Mouse (Mus musculus): ENCODE results near the gene Xpc.

Xpc gene

DNA sequence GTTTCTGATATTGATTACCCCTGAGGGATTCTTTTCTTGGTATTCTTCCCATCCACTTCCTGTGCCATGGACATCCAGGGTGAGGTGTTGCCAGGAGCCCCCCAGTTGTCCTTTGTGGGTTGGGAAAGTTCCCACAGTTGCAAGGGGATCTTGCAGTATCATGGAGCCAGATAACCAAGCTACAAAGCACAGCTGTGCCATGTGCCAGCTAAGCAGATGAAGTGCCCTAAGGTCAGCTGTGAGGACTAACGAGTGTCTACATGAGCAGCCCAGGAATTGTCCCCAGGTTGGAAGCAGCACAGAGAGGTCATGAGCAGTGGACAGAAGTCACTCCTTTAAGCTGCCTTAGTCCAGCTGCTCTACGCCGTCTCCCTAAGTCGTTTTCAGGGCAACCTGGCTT lies 9.9 kb upstream of the Xpc start:
- no peak for DNase-seq (ENCODE audit: low spot score)

DNA sequence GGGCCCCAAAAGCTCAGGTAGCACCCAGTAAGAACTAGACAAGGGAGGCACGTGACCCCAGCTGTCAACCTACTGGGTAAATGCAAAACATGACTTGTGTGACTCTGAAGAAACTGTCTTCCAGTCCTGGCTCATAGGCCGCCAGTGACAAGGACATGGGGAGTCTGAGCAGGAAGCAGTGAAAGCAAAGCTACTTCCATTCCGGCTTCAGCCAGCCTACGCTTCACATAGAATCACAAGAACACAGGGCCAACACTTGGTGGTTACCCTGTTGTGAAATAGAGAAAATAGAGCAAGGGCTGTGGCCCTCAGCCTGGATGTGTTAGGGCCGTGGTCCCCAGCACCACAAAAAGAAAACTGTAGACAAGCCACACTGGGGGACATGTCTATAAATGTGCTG lies 7.1 kb upstream of the Xpc start:
- DNase-seq (ENCODE audit: low spot score), result no peak

DNA sequence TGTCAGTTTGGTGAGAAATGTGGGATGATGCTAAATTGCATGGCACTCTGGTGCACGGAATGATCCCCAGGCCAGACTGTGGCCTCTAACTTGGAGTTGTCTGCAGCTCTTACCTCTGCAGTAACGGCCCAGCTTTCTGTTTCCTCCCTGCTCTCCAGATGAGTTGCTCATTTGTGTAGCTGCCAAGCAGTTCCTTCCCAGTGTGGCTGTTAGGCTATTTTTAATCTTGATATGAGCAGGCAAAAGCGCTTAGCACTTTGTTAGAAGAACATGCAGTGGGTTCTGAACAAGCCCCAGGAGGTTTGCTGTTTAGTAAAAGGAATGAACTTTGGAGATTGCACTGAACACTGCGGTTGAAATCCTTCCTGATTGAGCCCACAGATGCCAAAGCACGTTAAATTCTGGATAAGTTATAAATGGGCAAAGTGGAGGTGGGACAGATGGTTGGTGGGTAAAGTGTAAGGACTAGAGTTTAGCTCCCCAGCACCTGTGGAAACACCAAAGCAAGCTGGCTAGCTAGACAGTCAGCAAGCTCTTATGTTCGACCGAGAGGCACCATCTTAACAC lies 2.8 kb upstream of the Xpc start:
- DNase-seq (ENCODE audit: low spot score), result no peak

DNA sequence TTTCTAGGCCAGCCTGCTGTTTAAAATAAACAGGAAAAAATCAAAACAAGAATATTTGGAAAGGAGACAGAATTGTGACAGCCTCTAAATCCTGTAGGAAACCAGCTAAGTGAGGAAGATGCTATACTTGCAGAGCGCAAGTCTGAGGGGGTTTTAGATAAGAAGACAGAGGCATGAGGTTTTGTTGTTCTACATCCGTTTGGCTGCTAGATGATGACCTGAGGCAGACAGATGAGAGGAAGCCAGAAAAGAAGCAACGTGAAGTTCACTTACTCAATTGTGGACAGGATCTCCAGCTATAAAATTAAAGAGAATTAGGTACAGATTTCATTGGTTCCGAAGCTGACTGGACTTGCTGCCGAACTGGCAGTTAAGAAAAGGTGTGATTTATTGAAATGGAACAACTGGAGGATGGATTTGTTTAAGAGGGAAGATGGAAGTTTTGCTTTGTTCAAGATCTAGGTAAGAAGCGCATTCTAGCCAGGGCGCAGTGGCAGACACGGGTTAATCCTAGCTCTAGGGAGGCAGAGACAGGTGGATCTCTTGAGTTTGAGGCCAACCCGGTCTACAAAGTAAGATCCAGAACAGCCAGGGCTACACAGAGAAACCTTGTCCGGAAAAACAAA lies 838 bp downstream of the Xpc start:
- no peak for DNase-seq (ENCODE audit: low spot score)

GRCm38 (mm10) chr6:91514135-91514534 lies 1.6 kb downstream of the Xpc start:
- DNase-seq (ENCODE audit: low spot score), result no peak

DNA sequence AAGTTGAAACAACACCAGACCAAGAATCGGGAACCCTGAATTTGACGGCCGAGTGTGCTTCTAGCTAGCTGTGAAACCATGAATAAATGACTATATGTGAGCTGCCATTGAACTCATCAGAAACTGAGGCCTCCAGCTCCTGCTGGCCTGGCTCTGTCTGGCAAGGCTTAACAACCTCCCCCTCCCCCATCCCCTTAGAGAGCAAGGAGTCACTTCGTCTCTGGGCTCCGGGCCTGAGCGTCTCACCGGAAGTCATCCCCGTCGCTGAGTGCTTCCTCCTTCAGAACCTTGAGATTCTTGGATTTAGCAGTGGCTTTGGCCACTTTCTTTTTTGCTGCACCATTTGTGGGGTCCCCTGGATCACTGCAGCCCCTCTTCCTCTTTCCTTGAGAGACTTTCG lies 5.5 kb downstream of the Xpc start:
- no peak for DNase-seq (ENCODE audit: low spot score)

DNA sequence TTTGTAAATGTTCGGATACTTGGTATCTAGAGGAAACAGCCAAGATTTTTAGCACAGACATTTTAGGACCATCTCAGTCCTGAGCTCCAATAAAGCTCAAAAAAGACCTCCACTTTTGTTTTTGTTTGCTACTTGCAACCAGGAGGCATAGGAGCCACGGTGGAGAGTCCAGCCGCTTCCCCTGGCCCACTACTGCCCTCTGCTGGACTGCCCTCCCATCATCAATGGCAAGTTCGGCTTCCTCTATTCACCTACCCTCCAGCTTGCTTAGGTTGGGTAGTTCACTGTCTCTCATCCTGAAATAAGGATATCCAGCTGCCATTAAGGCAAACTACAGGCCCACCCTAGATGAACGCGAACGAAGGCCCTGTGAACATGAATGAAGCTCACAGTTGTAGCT lies 6.4 kb downstream of the Xpc start:
- peak; percentile 90 for DNase-seq (ENCODE audit: low spot score)

- DNase-seq (ENCODE audit: low spot score), result no peak
Observed at GRCm38 (mm10) chr6:91508041-91508440, 7.6 kb downstream of the Xpc start.

- DNase-seq (ENCODE audit: low spot score), result no peak
Observed at GRCm38 (mm10) chr6:91506036-91506435, 9.7 kb downstream of the Xpc start.

- DNase-seq (ENCODE audit: low spot score), result no peak
Observed at GRCm38 (mm10) chr6:91503302-91503701, 12.4 kb downstream of the Xpc start.

DNA sequence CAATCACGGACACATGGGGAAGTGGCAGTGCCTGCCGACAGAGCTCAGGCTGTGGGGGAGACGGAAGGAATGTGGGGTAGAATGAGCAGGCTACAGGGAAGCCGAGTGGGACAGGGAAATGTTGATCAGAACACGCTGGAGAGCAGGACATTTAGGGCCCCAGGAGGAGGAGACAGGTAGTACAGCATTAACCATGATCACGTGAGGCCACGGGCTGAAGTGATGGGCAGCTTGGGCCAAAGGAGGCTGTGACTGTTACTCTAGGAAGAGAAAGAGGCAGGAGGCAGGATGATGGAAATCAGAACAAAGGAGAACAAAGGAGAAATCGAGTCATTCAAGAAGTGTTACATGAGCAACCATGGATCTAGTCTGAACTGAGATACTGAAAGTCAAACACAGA lies 21.2 kb downstream of the Xpc start:
- DNase-seq (ENCODE audit: low spot score), result no peak

GRCm38 (mm10) chr6:91493053-91493452 lies 22.6 kb downstream of the Xpc start:
- no peak for DNase-seq (ENCODE audit: low spot score)

DNA sequence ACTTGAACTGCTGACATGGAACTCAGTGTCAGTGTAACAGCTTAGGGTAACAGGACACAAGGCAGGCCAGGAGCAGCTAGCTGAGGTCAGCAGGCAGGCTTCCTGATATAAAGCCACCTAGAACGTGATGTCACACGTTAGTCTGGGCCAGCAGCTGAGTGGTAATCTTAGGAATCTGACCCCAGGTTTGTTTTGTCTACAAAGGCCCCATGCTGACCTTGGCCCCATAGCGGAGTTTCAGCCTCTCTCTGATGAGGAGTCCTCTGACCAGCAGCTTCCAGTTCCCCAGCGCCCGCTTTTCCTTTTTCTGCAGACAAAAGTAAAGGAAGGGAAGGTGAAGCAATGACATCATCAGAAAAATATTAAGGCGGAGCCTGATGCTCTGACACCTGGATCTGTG lies 24.7 kb downstream of the Xpc start:
- no peak for DNase-seq (ENCODE audit: low spot score)

DNA sequence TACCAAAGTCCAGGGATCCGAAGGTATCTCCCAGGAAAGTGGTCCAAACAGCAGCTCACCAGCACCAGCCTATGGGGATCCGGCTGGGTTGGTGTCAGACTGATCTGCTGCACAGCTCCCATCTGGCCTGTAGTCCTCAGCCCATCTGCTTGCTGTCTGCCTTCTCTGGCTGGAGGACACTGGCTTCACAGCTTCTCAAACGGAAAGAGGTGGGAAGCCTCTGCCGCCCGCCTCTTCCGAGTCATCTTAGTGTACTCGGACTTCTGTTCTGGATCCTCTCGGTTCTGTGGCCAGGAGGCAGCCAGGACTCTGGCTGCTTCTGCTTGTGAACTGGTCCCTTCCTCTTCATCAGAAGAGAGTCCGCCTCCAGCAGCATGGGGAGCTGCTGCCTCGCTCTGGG lies 25.8 kb downstream of the Xpc start:
- no peak for DNase-seq (ENCODE audit: low spot score)

DNA sequence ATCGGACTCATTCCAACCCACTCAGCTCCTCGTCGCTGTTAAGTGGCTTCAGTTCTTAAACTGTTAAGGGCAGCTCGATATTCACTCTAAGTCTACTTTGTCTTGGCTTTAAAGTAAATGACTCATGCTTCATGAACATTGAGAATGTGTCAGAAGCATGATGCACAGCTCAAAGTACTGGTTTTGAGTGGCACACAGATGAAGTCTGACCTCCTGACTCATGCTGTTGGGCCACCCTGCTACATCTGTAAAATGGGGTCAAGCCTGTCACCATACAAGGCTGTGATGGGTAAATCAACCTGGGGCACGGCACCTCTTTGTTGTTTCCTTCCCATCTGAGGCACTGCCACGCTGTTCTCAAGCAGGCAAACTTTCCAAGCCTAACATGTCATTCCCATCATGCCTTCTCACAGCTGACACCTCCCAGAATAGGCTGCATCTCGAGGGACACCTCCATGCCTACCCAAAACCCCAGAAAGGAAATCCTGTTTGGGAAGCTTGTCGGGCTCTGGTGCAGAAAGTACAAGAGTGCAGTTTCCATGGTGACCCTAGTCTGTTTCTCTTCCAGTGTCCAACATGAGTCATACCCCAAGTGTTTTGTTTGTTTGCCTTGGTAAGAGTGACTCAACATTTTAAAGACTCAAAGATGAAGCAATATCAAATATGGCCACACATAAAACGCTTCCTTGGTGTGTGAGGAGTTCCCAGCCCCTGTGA lies 27.0 kb downstream of the Xpc start:
- DNase-seq (ENCODE audit: low spot score), result no peak

- no peak for DNase-seq (ENCODE audit: low spot score)
Observed at GRCm38 (mm10) chr6:91486736-91487453, 28.8 kb downstream of the Xpc start.

DNA sequence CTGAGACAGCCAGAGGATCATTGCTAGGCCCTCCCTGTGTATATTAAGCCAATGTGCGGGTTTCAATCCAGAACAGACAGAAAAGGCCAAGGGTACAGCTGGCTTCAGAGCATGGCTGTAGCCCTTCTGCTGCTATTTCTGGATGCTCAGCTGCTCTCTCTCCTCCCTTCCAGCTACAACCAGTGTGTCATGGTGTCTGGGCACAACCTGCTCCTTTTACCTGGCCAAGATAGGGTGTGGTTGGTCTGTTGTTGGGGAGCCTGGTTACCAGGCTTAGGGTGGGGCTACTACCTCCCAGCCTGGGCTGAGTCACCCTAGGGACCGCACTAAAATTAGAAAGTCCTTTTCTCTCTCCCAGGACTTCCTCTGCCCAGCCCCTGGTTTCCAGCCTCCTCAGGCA lies 32.3 kb downstream of the Xpc start:
- DNase-seq (ENCODE audit: low spot score), result no peak

GRCm38 (mm10) chr6:91476541-91476940 lies 39.1 kb downstream of the Xpc start:
- DNase-seq (ENCODE audit: low spot score), result no peak

DNA sequence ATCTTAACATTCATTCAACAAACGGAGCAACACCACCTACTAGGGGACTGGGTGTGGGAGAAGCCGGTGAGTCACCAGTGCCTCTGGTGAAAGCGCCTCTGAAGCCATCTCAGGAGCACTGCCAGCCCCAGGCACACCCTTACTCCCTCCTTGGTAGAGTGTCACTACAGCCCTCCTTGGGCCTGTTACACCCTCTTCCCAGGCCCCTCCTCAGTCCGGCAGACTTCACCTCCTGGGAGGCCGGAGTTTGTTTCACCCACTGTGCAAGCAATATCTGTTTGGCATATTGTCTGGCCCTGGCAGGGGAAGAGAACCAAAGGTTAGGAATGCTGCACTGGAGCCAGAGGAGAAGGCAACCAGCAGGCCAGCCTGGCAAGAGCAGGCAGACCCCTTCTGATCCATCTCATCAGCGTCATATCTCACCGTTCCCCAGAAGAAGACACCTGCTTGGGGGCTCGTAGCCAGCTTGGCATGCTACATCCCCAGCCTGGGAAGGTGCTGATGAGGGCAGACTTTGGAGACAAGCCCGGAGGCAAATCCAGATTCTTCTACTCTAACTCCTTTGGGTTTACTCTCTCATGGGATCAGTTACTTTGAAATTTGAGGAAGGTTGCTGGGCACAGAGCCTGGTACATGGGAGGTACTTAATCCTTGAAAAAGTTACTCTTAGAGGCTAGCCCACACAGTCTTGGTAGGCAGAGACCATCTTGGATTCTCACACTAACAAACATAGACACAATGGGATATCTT lies 41.1 kb downstream of the Xpc start:
- DNase-seq (ENCODE audit: low spot score), result no peak

GRCm38 (mm10) chr6:91473805-91474440 lies 41.8 kb downstream of the Xpc start:
- no peak for DNase-seq (ENCODE audit: low spot score)

DNA sequence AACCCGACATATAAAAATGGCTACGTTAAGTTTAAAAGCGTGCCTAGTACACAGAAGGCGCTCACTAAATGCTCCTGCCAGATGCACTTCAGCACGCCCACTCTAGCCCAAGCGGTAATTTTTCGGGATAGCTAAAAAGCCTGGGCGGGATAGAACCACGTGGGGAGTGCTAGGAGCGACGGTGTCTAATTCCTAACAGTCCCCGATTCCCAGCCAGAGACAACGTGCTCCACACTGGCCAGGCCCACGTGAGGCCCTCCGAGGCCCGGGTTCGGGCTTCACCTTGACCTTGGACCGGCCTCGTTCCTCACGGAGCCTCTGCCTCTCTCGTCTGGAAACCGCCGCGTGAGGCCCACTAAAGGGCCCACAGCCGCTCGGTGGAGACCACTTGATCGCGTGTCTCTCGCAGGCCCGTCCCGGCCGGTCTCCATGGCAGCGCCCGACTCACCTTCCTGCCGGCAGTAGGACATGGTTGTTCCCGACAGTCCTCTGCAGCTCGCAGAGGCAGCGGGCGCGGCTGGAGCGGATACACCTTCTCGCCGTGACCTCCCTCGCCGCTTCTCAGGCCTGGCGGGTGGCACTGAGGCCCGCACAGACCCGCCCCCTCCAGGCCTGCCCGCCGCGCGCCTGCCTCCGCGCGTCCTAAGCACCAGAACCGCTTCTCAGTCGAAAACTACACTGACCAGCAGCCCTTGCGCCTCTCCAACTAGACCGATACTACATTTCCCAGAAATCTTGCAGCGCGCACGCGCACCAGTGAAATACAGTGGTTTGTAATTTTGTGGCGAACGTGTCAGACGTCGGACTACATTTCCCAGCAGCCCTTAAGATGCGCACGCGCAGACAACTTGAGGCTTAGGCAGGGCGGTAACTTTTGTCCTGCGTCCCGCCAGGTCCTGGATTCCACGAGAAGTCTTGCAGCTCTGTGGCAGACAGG lies 42.6 kb downstream of the Xpc start, which contains the start of the genes Chchd4 and Tmem43:
Gene Chchd4, minus strand, starts transcription at position 679 of the 937 bp plus-strand sequence.
Gene Tmem43, plus strand, starts transcription at position 836 of the 937 bp plus-strand sequence.
- DNase-seq (ENCODE audit: low spot score), result peak; percentile 97
